Mouse (Mus musculus) activated CD4-positive, CD25-positive, alpha-beta regulatory T cell, adult 4 months (primary cell): Measurements from ENCODE around the gene Fancg. TPM values are rescaled to one million over a fixed set of nuclear protein-coding genes. Genes with fewer than 3 reads are reported as not detected.
"Not testable (repeated sequence)": the region's sequence is repeated elsewhere in the genome, so short reads cannot be mapped to it uniquely, and the experiment has no call there.

Experiments
- ATAC-seq: one replicate; pipeline ENCODE4 v1.8.0; 2017
- polyA plus RNA-seq, 2 experiments: library from polyadenylated mRNA; unstranded; fragments of 100-300 nt; shearing (Covaris generic); gene quantifications; one replicate each; pipeline ENCODE4 v1.2.1; 2017

The Fancg gene
- polyA plus RNA-seq, 2 experiments from 2014 or later = 16.5 to 27.4 TPM

DNA sequence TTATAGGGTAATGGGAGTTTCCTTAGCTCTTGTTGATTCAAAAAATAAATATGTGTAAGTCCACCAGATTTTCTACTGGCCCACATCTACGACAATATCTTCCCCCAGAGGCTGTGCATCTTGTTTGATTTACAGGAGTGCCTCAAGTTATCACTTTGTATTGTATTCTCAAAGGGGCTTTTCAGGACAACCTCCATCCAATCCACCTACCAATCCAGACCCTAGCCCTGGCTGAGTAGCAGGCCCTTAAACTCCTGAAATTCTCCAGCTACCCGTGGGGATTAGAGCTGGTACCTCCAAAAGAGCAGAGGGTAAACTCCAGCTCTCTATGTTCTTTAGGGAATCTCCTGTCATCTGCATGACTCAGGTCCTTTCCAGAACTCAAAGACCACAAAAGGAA lies 12.3 kb downstream of the Fancg start:
- no peak for ATAC-seq

DNA sequence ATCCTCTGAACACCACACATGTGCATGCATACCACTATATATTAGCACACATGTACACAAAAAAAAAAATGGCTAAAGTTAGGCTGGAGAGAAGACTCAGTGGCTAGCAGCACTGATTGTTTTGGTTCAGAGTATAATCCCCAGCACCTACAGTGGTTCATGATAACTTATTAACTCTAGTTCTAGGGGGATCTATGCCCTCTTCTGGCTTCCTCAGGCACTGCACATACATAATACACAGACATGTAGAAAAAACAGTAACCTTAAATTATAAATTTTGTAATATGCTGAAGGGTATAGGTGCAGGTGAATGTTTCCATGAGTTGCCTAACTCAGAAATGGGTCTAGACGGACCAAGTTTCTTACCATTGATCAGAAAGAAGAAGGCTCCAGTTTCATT lies 22.0 kb downstream of the Fancg start:
- ATAC-seq = no peak

DNA sequence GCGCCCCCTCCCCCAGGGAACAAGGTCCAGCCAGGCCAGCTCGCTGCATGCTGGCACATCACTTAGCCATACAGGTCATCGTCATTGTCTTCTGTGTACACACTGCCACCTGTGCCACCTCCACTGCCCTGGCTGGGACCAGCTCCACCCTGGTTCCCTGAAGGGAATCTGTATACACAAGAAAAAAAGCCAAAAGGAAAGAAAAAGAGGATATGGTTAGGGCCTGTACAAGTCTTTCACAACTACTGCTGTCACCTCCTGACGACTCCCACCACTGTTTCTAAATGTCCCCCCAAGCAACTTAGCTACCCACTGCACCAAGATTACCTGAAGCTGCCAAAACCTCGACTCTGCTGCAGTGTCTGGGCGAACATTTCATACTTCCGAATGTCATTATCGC lies 29.8 kb downstream of the Fancg start:
- ATAC-seq = not testable (repeated sequence)

DNA sequence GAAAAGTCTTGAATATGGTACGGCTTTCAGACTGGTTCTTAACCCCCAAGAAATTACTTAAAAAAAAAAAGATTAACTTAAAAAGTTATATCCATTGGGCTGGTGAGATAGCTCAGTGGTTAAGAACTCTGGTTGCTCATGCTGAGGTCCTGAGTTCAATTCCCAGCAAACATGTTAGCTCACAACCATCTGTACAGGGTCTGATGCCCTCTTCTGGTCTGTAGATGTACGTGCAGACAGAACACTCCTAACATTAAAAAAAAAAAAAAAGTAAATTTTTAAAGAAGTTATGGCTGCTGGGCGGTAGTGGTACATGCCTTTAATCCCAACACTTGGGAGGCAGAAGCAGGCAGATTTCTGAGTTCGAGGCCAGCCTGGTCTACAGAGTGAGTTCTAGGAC lies 32.2 kb downstream of the Fancg start:
- ATAC-seq = peak; percentile 46

DNA sequence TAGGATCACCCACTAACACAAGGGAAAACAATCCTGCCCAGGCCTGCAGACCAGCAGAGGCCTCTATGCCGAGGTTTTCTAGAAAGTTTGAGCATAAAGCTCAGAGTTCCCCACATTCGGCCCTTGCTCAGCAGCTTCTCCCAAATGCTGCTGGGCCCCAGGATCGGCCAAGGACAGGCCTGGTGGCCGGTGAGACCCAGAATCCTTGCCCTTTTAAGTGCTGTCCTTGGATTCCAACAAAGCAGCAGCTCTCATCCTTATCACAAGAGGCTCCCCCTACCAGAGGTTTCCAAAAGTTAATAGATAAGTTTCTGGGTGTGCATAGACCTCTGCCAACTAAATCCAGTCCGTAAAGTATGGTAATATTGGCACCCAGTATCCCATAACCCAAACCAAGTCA lies 36.4 kb downstream of the Fancg start:
- no peak for ATAC-seq

DNA sequence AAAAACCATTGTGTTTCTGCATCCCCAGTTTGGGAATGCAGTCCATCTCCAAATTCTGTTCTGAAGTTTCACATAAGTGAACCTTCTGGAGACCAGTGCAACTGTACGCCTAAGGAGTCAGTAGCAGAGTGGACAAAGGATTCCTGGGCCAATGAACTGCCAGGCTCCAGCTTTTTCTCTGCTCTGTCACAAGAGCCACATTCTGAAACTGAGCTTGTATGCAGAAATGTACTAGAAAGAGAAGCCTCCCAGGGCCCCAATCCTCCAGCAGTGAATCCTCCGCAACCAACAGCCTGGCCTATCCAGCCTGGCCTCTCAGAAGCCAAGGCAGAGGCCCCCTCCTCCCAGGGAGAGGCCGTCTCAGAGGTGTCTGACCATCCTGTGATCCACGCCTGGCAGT lies 37.4 kb downstream of the Fancg start:
- no peak for ATAC-seq

DNA sequence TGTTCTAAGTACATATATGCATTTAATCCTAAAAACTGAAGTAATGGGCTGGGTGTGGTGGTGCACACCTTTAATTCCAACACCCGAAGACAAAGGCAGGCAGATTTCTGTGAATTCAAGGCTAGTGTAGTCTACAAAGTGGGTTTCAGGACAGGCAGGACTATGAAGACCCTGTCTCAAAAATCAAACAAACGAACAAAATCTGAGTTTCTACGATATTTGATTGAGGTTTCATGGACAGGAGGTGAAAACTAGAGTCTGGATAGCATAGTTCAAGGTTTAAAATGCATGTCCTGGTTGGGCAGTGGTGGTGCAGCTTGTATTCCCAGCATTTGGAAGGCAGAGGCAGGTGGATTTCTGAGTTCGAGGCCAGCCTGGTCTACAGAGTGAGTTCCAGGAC lies 41.0 kb downstream of the Fancg start, which contains the start of gene 1700022I11Rik:
1700022I11Rik (plus strand) TSS at position 301 of the 400 bp plus-strand sequence.
- ATAC-seq = no peak

DNA sequence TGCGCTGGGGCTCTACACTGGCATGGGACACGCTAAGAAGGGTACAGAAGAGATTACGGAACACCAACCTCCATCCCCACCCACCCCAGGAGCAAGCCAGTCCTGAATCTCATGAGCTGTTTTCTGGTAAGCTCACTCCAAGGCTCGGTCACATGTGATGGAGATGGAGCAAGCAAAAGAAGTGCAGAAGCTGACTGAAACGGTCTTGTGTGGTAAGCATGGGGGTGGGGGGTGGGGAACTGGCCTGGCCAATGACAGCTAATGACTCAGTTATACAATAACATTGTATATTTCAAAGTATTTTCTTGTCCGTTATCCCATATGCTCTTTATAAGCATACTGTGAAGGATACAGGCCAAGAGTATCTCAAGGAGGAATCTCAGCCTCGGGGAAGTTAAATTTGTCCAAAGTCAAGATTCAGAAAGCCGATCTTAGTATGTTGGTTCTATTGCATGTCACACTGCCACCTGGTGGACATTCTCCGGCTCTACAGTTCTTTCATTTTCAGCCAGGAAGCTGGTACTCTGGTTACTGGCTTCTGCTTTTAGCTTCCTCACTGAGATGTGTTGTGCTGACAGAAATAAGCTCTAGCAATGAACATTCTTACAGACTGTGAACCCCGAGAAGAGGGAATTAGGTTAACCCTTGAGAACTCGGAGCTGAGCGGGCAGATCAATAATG lies 45.1 kb downstream of the Fancg start:
- peak; percentile 87 for ATAC-seq

DNA sequence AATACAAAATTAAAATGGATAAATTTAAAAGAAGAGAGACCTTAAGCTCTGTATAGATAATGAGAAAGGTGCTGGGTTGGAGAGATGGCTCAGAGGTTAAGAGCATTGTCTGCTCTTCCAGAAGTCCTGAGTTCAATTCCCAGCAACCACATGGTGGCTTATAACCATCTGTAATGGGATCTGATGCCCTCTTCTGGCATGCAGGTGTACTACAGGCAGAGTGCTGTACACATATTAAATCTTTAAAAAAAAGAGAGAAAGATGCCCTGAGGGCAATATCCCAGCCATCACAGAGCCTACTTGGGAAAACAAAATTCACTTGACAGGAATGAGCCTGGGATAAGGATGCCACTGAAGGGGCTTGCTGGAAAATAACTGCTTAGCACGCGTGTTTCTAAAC lies 46.8 kb downstream of the Fancg start:
- no peak for ATAC-seq

DNA sequence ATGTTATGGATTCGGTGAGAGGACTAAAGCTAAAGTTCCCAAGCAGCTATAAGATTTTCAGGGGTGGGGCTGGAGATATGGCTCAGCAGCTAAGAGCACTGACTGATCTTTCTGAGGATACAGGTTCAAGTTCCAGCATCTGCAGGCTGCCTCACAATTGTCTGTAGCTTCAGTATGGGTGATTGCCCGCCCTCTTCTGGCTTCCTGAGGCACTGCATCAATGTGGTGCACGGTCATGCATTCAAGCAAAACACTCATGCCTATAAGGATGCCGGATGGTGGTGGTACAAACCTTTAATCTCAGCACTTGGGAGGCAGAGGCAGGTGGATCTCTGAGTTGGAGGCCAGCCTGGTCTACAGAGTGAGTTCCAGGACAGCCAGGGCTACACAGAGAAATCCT lies 48.7 kb downstream of the Fancg start:
- ATAC-seq = peak; percentile 73

DNA sequence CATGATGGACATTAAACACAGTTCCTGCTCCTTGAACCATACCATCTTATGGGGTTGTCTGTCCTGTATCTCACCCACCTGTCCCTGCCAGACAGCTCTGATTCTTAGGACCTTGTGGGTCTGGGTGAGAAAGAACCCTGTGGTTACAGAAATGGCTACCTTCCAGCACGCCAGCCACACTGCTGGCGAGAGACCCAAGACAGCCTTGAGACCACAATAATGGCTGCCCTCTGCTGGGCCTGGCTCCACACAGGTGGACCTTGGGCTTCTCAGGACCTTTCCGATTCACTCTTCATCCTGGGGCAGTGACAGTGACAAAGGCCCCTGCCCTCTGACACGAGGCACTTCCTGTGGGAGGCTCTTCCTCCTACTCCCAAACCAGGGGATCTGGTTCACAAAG lies 50.9 kb downstream of the Fancg start:
- ATAC-seq = no peak

DNA sequence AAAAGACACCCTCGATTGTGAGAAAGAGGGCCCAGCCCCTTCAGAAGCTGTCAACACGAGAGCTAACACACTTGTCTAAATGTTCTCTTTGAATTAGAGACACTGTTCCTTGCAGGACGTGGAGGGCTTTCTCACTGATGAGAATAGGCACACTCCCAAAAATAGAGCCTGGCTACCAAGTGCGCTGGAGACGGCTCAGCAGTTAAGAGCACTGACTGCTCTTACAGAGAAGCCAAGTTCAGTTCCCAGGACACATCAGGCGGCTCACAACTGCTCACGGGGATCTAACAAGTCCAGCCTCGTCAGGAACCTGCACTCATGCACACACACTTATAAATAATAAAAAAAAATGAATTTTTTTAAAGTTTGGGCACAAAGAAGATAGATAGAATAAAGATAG lies 51.4 kb downstream of the Fancg start:
- ATAC-seq = no peak

DNA sequence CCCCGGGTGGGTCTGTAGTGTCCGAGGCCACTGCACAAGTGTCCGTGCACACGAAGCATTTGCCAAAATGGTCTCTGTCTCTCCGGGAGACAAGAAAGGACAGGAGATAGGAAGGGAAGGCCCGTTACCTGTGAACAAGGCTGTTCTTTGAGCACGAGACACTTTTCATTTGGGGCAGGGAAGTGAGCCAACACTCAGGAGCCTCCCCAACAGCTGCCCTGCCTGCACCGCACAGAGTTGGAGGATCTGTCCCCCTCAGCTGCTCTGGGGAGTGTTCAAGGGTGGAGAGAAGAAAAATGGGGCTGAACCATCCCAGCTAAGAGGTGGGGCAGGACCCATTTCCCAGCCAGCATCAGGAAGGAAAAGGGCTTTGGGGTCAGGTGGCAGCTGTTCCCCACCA lies 52.3 kb downstream of the Fancg start:
- ATAC-seq = no peak

DNA sequence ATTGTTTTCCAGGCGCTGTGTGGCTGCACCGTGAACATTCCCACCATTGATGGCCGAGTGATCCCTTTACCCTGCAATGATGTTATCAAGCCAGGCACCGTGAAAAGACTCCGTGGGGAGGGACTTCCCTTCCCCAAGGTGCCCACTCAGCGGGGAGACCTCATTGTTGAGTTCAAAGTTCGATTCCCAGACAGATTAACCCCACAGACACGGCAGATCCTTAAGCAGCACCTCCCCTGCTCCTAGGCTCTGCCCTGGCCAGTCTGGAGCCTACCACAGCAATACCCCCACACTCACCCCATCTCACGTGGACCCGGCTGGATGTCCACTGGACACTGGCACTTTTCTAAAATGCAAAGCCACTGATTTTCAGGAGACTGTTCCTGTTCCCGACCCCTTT lies 53.0 kb downstream of the Fancg start:
- no peak for ATAC-seq

DNA sequence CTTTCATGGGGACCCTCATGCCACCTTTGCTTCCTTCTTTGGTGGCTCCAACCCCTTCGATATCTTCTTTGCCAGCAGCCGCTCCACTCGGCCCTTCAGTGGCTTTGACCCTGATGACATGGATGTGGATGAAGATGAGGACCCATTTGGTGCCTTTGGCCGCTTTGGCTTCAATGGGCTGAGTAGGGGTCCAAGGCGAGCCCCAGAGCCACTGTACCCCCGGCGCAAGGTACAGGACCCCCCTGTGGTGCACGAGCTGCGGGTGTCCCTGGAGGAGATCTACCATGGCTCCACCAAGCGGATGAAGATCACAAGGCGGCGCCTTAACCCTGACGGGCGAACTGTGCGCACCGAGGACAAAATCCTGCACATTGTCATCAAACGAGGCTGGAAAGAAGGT lies 53.7 kb downstream of the Fancg start:
- ATAC-seq = no peak

DNA sequence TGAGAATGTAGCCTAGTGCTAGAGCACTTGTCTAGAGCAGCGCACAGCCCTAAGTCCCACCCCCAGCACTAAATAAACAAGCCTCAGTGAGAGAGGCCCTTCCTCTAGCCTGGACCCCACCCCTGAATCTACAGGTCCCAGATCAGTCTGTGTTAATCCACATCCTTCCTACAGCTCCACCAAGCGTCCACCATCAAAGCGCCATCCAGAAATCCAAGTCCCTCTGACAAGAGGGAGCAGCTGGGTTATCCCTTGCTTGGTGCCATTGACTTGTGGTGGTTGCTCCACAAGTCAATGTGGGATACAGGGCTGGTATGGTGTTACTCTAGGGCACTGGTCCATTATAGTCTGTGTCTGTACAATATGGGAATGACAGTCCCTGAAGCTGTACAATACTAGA lies 55.1 kb downstream of the Fancg start:
- ATAC-seq = no peak

DNA sequence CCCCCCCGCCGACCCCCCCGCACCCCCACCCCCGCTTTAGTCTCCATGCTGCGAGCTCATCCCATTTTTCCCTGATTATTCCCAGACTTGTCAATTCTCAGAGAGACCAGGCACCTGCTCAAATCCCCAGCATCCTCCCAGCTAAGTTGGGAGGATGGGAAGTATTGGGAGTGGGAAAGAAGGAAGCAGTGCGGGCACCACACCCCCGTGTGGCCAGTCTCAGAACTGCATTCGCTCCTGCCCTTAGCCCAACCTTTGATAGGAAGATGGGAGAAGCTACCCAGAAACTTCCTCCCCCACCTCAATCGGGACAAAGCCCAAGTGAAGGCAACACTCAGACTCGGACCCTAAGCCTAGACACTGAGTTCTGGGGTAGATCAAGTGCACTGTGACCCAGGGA lies 56.0 kb downstream of the Fancg start:
- no peak for ATAC-seq

DNA sequence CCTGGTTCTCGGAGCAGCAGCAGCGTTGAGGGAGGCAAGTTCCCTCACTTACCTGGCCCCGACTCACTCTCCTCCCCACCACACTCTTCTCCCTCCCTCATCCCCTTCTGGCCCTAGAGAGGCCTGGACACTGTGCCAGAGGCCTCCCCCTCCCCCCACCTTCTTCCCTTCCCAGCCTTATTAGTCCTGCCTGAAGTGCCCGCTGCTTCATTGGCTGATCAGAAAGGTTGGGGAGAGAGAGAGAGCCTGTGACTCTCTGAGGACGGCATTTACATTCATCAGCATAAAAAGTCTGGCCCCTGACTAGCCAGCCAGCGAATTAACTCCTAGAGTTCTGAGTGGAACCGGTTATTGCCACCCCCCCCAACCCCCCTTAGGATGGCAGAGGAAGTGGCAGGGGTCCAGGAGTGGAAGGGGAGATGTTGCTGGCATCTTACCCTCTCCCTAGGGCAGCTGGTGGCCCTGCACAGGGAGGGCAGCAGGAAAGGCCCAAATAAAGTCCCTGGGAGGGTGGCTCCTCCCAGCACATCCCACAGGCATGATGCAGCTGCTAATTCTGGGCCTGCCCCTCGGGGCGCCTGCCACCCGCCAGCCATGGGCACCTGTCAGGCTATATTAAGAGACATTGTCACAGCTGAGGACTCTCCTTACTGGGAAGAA lies 56.7 kb downstream of the Fancg start:
- no peak for ATAC-seq

DNA sequence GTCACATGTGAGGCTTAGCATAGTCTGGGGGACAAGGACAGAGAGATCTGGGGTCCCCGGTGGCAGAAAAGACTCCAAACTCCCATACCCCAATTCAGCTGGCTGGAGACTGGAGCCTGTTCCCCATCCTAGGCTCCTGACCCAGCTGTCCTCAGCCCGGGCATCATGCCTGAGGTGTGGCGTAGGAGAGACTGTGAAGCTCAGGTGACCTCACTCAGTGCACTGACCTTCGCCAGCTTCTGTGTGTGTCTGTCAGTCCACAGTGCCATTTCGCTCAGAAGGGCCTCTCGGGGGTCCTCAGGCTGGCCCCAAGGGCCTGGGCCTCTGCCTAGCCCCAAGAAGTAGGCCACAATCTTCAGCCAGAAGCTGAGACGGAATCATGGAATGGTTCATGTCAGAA lies 57.7 kb downstream of the Fancg start:
- ATAC-seq = no peak

Other genes starting within 250 kb of the Fancg start
- gene Ccl21a, start 236.5 kb downstream of the Fancg start, polyA plus RNA-seq = not detected
- not detected for gene Fam205a1, start 156.6 kb downstream of the Fancg start, polyA plus RNA-seq
- gene Gm12394, start 153.7 kb downstream of the Fancg start, polyA plus RNA-seq = not detected
- gene Fam205c, start 136.3 kb downstream of the Fancg start, polyA plus RNA-seq = not detected
- under 1 TPM in 1 of 2 experiments, not detected in 1; 0.14 TPM for gene Phf24, start 93.8 kb downstream of the Fancg start, polyA plus RNA-seq
- gene Dnajb5, start 60.7 kb downstream of the Fancg start, polyA plus RNA-seq = 1 to 10 TPM; 6.0 to 7.2 TPM
- under 1 TPM in 1 of 2 experiments, not detected in 1; 0.25 TPM for gene 1700022I11Rik, start 40.9 kb downstream of the Fancg start, polyA plus RNA-seq
- 100 to 1,000 TPM; 146 TPM for gene Vcp, start 10.0 kb downstream of the Fancg start, polyA plus RNA-seq
- gene Pigo, start 15.3 kb upstream of the Fancg start, polyA plus RNA-seq = 10 to 100 TPM; 14.1 to 14.6 TPM
- gene Stoml2, start 21.2 kb upstream of the Fancg start, polyA plus RNA-seq = 100 to 1,000 TPM; 119 to 161 TPM
- gene Fam214b, start 35.7 kb upstream of the Fancg start, polyA plus RNA-seq = 1 to 10 TPM; 2.9 to 4.0 TPM
- under 1 TPM in 1 of 2 experiments, not detected in 1; 0.08 TPM for gene Unc13b, start 48.4 kb upstream of the Fancg start, polyA plus RNA-seq